Mouse (Mus musculus): ENCODE measurements around the gene Prss36.

DNA sequence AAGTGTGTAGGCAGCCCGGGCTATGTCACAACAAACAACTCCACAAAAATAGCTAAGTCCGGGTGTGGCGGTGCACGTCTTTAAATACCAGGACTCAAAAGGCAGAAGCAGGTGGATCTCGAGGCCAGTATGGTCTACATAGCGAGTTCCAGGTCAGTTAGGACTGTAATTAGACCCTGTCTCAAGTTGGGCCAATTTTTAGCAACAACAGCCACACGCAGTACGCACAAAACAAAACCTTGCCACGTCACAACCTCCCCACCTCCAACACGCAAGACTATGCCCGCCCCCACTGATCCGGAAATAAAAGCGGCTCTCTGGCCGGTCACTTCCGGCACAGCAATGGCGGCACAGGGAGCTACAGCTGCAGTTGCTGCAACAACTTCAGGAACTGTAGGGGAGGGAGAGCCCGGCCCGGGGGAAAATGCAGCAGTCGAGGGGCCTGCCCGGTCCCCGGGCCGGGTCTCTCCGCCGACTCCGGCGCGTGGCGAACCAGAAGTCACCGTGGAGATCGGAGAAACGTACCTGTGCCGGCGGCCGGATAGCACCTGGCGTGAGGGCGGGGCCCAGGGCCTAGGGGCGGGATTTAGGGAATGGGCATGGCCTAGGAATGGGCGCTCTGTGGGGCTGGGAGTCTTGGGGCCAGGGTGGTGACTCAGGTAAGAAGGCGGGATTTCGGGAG is 34.2 kb downstream of the Prss36 start, which contains the start of gene Kat8:
- TF ChIP-seq TAL1 (IDR thresholded peaks at IDR 0.05; ENCODE audit: low read length) (no peak), GATA1 (IDR thresholded peaks at IDR 0.05; ENCODE audit: low read length) (no peak)

Data from erythroblast, embryonic 14.5 days (primary cell).